Mouse (Mus musculus) natural killer cell, adult 2 months (primary cell): ENCODE data around the gene Bckdha.

ENCODE experiments used
- DNase-seq, 2 experiments: peaks; one replicate each; pipeline ENCODE4 v3.0.0; 2022; ENCODE audit warnings: low spot score in 2 of 2

Bckdha gene

GRCm38 (mm10) chr7:25681341-25682231 is 22.8 kb upstream of the Bckdha start:
- peak; percentile 34 to 44 for DNase-seq

- peak; percentile 98 to 99 for DNase-seq
These were observed 21.9 kb upstream of the Bckdha start, which contains the start of gene B9d2 for GRCm38 (mm10) chr7:25680514-25681258. B9d2 (plus strand) TSS chr7:25680780.

GRCm38 (mm10) chr7:25679971-25680370 is 21.2 kb upstream of the Bckdha start:
- DNase-seq, result no peak

GRCm38 (mm10) chr7:25677013-25677412 is 18.2 kb upstream of the Bckdha start:
- DNase-seq, result no peak

- DNase-seq, result no peak
These were observed 17.5 kb upstream of the Bckdha start for GRCm38 (mm10) chr7:25676085-25676781.

GRCm38 (mm10) chr7:25675405-25675804 is 16.6 kb upstream of the Bckdha start:
- DNase-seq, result no peak

- DNase-seq, result no peak
These were observed 16.0 kb upstream of the Bckdha start, which contains the start of gene Tmem91 for GRCm38 (mm10) chr7:25674719-25675300. Tmem91 (minus strand) TSS chr7:25675166.

- DNase-seq, result no peak
These were observed 15.5 kb upstream of the Bckdha start for GRCm38 (mm10) chr7:25674297-25674696.

- no peak for DNase-seq
These were observed 13.7 kb upstream of the Bckdha start for GRCm38 (mm10) chr7:25672442-25672841.

GRCm38 (mm10) chr7:25671686-25672085 is 12.9 kb upstream of the Bckdha start:
- DNase-seq, result no peak

- DNase-seq, result no peak
These were observed 11.3 kb upstream of the Bckdha start for GRCm38 (mm10) chr7:25670096-25670495.

- DNase-seq, result no peak
These were observed 10.8 kb upstream of the Bckdha start for GRCm38 (mm10) chr7:25669631-25670030.

- no peak for DNase-seq
These were observed 10.4 kb upstream of the Bckdha start for GRCm38 (mm10) chr7:25669158-25669557.

- no peak for DNase-seq
These were observed 7.6 kb upstream of the Bckdha start for GRCm38 (mm10) chr7:25666381-25666780.

GRCm38 (mm10) chr7:25657785-25658184 is 996 bp downstream of the Bckdha start:
- no peak for DNase-seq

- no peak for DNase-seq
These were observed 3.0 kb downstream of the Bckdha start for GRCm38 (mm10) chr7:25655601-25656428.

- DNase-seq, result no peak
These were observed 6.5 kb downstream of the Bckdha start for GRCm38 (mm10) chr7:25652244-25652759.

- peak in 1 of 2 experiments; percentile 66 for DNase-seq
These were observed 7.5 kb downstream of the Bckdha start for GRCm38 (mm10) chr7:25651281-25651680.

- no peak for DNase-seq
These were observed 8.9 kb downstream of the Bckdha start for GRCm38 (mm10) chr7:25649839-25650238.

- peak; percentile 54 to 66 for DNase-seq
These were observed 11.1 kb downstream of the Bckdha start for GRCm38 (mm10) chr7:25647574-25648123.
